Mouse (Mus musculus) myocyte (in vitro differentiated cells): Measurements from ENCODE around the gene Gm16253.

ENCODE experiments used
- CEBPB ChIP-seq: IDR thresholded peaks from 2 replicates; pipeline ENCODE4 v1.6.1; 2011; ENCODE audit warnings: mild to moderate bottlenecking, moderate library complexity; ENCODE audit not compliant: poor library complexity, insufficient read depth, severe bottlenecking
- E2F4 ChIP-seq: IDR thresholded peaks from one replicate; pipeline ENCODE4 v1.6.1; 2011; ENCODE audit warnings: mild to moderate bottlenecking, control low read depth, moderate library complexity; ENCODE audit not compliant: insufficient read depth
- MAX ChIP-seq: IDR thresholded peaks from one replicate; pipeline ENCODE4 v1.6.1; 2011; ENCODE audit warnings: low read depth, mild to moderate bottlenecking, control low read depth
- MYOD1 ChIP-seq, 3 experiments: IDR thresholded peaks; one replicate each; pipeline ENCODE4 v1.6.1; 2011; ENCODE audit warnings: control low read depth in 2 of 3, low read depth in 2 of 3, mild to moderate bottlenecking in 2 of 3, moderate library complexity in 1 of 3; ENCODE audit not compliant: insufficient read length in 2 of 3, control insufficient read depth in 1 of 3
- MYOG ChIP-seq, 3 experiments: IDR thresholded peaks; one replicate each; pipeline ENCODE4 v1.6.1; 2011; ENCODE audit warnings: control low read depth in 2 of 3, low read depth in 2 of 3, mild to moderate bottlenecking in 2 of 3; ENCODE audit not compliant: insufficient read length in 2 of 3, control insufficient read depth in 1 of 3, insufficient read depth in 1 of 3
- POLR2A ChIP-seq: IDR thresholded peaks from one replicate; pipeline ENCODE4 v1.6.1; 2011; ENCODE audit warnings: low read depth, mild to moderate bottlenecking, control low read depth, moderate library complexity; ENCODE audit not compliant: insufficient read length
- SRF ChIP-seq: IDR thresholded peaks from one replicate; pipeline ENCODE4 v1.6.1; 2011; ENCODE audit warnings: low read depth; ENCODE audit not compliant: control insufficient read depth, insufficient read length
- TCF12 ChIP-seq: IDR thresholded peaks from one replicate; pipeline ENCODE4 v1.6.1; 2011; ENCODE audit warnings: mild to moderate bottlenecking, control low read depth; ENCODE audit not compliant: poor library complexity, insufficient read depth, severe bottlenecking
- USF1 ChIP-seq: IDR thresholded peaks from one replicate; pipeline ENCODE4 v1.6.1; 2011; ENCODE audit warnings: low read depth, mild to moderate bottlenecking, control low read depth, moderate library complexity

- TF ChIP-seq TCF12 (no peak), USF1 (no peak), MAX (no peak), POLR2A (no peak), MYOD1 (IDR thresholded peaks at IDR 0.05; ENCODE audit: control insufficient read depth in 1 of 3, insufficient read length in 2 of 3, low read depth in 2 of 3) (no peak), CEBPB (no peak), MYOG (IDR thresholded peaks at IDR 0.05; ENCODE audit: control insufficient read depth in 1 of 3, insufficient read depth in 1 of 3, insufficient read length in 2 of 3, low read depth in 2 of 3) (no peak), E2F4 (no peak), SRF (no peak)
Observed at GRCm38 (mm10) chr3:96617941-96618340, 41.2 kb downstream of the Gm16253 start.
